In genomic region chr13:16763746-16764145, GRCm38 (mm10) we compare ENCODE assay signal across 9 mouse cellular contexts.
DNase-seq lines count a peak whose midpoint lies in the region; ATAC-seq and TF ChIP-seq lines count a peak whose summit lies in the region.
"Had no signal": no experiment of that assay in that cellular context is flagged by ENCODE, and none has a peak within 500 bp of the region (broad histone marks: within the 10 kb centered on the region; RNA-seq: fewer than 3 reads in every experiment).

No protein-coding gene starts in this region.

- intact Hi-C loops in left cerebral cortex, postnatal 36 days (cut with DNase I): loop anchor here (5.0 to 10.0 kb wide), 2 partner anchors 671 to 746 kb away; no protein-coding TSS in a partner anchor

- no peaks in the 10 kb centered on the region for H3K4me1 ChIP-seq in G1E (ENCODE audit: insufficient read depth, low read depth, low read length)

- H3K9me3 ChIP-seq in G1E (replicated peaks): no peaks in the 10 kb centered on the region
- H3K9me3 ChIP-seq: heart, embryonic 13.5 days; neural tube, embryonic 13.5 days had no signal

- peak; percentile 34 for DNase-seq in left cerebral cortex, adult 11 months (ENCODE audit: low spot score)
- DNase-seq in left cerebral cortex, postnatal 36 days (ENCODE audit: low spot score in 2 of 2): no peak
- DNase-seq in G1E (ENCODE audit: low spot score): no peak
- peak; percentile 20 for DNase-seq in c-Kit-positive CD71-negative TER-119-negative erythroid progenitor cells, embryonic 14.5 days (ENCODE audit: low read depth)
- DNase-seq in frontal cortex, postnatal 36 days (ENCODE audit: low spot score in 2 of 2): peak; percentile 9 to 61
- peak; percentile 16 to 64 for DNase-seq in left cerebral cortex, adult 9 months (ENCODE audit: low spot score in 2 of 2)
- peak; percentile 68 for DNase-seq in retina, embryonic 14.5 days (ENCODE audit: low spot score)

- TF ChIP-seq CTCF in G1E (IDR thresholded peaks at IDR 0.05; ENCODE audit: low read depth, low read length): peak; percentile 38; the same call in 1 of the 2 replicates

- no peak for ATAC-seq in G1E (ENCODE audit: extremely low read depth, insufficient number of reproducible peaks, low FRiP score, poor library complexity, severe bottlenecking)

- no peak overlapping the region for H3K4me3 ChIP-seq in G1E (ENCODE audit: low read depth, low read length)
- H3K4me3 ChIP-seq: heart, embryonic 13.5 days; neural tube, embryonic 13.5 days had no signal

- H3K27me3 ChIP-seq in G1E (ENCODE audit: insufficient read depth, low read length): no peaks in the 10 kb centered on the region
- H3K27me3 ChIP-seq: heart, embryonic 13.5 days; neural tube, embryonic 13.5 days had no signal

- no peaks in the 10 kb centered on the region for H3K36me3 ChIP-seq in G1E (replicated peaks)
- H3K36me3 ChIP-seq: heart, embryonic 13.5 days; neural tube, embryonic 13.5 days had no signal

Comparison
In these comparisons a context has a peak if more than half of its experiments do, and no peak if none do; other contexts are left out.
1. DNase-seq: peak in left cerebral cortex, adult 11 months (single experiment), c-Kit-positive CD71-negative TER-119-negative erythroid progenitor cells, embryonic 14.5 days (single experiment), frontal cortex, postnatal 36 days (2 of 2), left cerebral cortex, adult 9 months (2 of 2) and retina, embryonic 14.5 days (single experiment); none in left cerebral cortex, postnatal 36 days (0 of 2) and G1E (single experiment).